Mouse (Mus musculus) ovary, postnatal 14 days (tissue): ENCODE results near the gene Acp7.

Experiments
- DNase-seq: peaks from one replicate; pipeline ENCODE4 v3.0.0; 2022; ENCODE audit warnings: low spot score

Acp7 gene

GRCm38 (mm10) chr7:28601668-28602067 lies 29.5 kb downstream of the Acp7 start:
- DNase-seq, result no peak

GRCm38 (mm10) chr7:28601029-28601428 lies 30.1 kb downstream of the Acp7 start:
- peak; percentile 63 for DNase-seq

GRCm38 (mm10) chr7:28598951-28599350 lies 32.2 kb downstream of the Acp7 start:
- no peak for DNase-seq

- peak; percentile 99 for DNase-seq
Measured at GRCm38 (mm10) chr7:28597642-28598446, 33.3 kb downstream of the Acp7 start, which contains the start of the genes Samd4b and Pak4. Samd4b (minus strand) TSS chr7:28598144. Pak4 (minus strand) TSS chr7:28598185.

- DNase-seq, result no peak
Measured at GRCm38 (mm10) chr7:28597277-28597570, 33.9 kb downstream of the Acp7 start.

GRCm38 (mm10) chr7:28596436-28597276 lies 34.5 kb downstream of the Acp7 start:
- no peak for DNase-seq

- no peak for DNase-seq
Measured at GRCm38 (mm10) chr7:28595751-28596435, 35.2 kb downstream of the Acp7 start.

- DNase-seq, result no peak
Measured at GRCm38 (mm10) chr7:28593206-28594111, 37.7 kb downstream of the Acp7 start.

- DNase-seq, result no peak
Measured at GRCm38 (mm10) chr7:28591862-28592261, 39.3 kb downstream of the Acp7 start.

GRCm38 (mm10) chr7:28587644-28588043 lies 43.5 kb downstream of the Acp7 start:
- DNase-seq, result no peak

GRCm38 (mm10) chr7:28586663-28587411 lies 44.3 kb downstream of the Acp7 start:
- DNase-seq, result no peak

- no peak for DNase-seq
Measured at GRCm38 (mm10) chr7:28585001-28585400, 46.1 kb downstream of the Acp7 start.

GRCm38 (mm10) chr7:28584468-28584867 lies 46.7 kb downstream of the Acp7 start:
- no peak for DNase-seq

GRCm38 (mm10) chr7:28583570-28584344 lies 47.4 kb downstream of the Acp7 start:
- DNase-seq, result no peak

GRCm38 (mm10) chr7:28582841-28583240 lies 48.3 kb downstream of the Acp7 start:
- no peak for DNase-seq

- DNase-seq, result no peak
Measured at GRCm38 (mm10) chr7:28581721-28582120, 49.4 kb downstream of the Acp7 start.

GRCm38 (mm10) chr7:28579826-28580225 lies 51.3 kb downstream of the Acp7 start:
- no peak for DNase-seq

- no peak for DNase-seq
Measured at GRCm38 (mm10) chr7:28578543-28579053, 52.5 kb downstream of the Acp7 start.

- DNase-seq, result peak; percentile 43
Measured at GRCm38 (mm10) chr7:28577826-28578542, 53.1 kb downstream of the Acp7 start.
